Mouse (Mus musculus) embryo, embryonic 9.5 days (tissue): ENCODE data around the gene Cdk9.

Experiments
- DNase-seq: peaks from one replicate; pipeline ENCODE4 v3.0.0-alpha.2; 2017; ENCODE audit errors: extremely low spot score

Gene Cdk9

DNA sequence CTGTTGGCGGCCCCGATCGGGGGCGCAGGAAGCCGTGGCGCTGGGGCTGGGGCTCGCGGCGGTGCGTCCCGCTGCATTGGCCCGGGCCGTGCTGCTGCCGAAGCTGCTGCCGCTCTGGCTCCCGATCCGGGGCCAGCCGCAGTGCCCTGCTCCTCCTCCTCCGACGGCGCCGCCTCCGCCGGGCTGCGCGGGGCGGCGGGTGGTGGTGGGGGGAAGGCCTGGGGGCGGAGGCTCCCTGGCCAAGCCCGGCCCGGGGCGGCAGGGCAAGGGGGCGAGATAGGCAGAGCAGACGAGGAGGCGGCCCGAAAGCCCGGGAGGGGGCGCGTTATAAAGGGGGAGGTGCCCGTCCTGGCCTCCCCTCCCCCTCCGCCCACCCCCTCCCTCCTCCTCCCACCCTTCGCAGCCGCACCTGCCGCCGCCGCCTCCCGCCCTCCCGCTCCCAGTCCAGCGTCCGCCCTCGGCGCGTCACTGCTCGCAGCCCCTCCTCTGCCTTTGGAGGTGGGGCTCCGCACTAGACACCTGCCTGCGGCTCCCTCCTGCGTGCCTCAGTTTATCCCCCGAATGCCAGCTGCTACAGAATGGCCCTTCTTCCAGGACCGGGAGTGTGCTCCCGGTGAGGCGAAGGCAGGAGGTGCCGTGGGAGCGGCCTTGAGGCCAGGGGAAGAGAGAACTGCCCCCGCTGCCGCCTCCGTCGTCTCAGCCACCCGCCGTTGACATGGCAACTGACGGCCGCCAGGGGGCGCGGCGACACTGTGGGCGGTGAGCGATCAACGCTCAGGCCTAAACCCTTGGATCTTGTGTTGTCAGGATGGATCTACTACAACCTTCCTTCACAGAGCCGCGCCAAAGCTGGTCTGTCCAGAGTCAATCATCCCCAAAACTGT is at the start of gene Cdk9:
Cdk9 (minus strand) TSS at position 143 of the 884 bp plus-strand sequence.
- peak; percentile 94 for DNase-seq

DNA sequence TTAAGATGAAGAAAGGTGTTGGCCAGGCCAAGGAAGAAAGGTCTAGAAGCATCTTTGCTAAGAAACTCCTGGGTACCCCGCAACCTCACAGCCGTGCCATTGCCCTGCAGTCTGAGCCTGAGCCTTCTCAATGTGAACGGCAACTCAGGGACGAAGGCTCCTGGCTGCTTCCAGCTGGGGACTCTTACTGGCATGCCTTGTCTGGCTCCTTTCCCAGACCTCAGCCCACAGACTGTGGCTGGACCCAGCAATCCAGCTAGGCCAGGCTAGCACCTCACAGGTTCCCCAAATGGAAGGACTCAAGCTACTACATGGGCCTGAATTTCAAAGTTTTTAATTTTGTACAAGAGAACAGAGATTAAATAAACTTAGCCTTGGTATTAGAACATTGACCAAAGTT is 49.0 kb upstream of the Cdk9 start:
- no peak for DNase-seq

DNA sequence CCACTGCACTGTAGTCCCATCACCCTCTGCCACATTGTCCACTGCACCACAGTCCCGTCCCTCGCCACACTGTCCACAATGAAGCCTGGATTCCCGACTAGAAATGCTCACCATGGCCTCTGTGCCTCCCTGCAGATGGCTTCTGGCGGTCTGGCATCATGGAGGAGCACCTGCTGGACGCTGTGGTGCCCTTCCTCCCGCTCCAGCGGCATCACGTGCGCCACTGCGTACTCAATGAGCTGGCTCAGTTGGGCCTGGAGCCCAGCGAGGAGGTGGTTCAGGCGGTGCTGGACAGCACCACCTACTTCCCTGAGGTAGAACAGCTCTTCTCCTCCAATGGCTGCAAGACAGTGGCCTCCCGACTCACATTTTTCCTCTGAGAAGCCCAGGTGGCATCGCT is 48.5 kb upstream of the Cdk9 start:
- no peak for DNase-seq

DNA sequence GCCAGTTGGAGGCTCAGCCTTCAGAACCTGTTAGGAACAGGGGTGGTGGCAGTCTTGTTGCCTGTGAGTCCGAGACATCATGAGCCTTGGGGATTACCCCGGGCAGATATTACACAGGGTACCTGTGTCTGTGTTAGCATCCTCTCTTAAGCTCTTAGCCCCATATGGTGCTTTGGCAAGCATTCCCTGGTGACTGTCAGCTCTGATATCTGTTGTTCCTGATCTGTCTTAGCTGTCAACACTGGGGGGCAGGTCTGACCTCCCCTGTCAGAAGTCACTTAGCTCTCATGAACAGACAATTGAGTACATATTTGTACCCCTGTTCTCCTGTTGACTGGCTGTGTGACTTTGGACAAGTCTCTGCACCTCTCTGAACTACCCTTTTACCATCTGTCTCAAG is 46.1 kb upstream of the Cdk9 start:
- DNase-seq, result no peak

GRCm38 (mm10) chr2:32758503-32758902 is 45.6 kb upstream of the Cdk9 start:
- DNase-seq, result no peak

DNA sequence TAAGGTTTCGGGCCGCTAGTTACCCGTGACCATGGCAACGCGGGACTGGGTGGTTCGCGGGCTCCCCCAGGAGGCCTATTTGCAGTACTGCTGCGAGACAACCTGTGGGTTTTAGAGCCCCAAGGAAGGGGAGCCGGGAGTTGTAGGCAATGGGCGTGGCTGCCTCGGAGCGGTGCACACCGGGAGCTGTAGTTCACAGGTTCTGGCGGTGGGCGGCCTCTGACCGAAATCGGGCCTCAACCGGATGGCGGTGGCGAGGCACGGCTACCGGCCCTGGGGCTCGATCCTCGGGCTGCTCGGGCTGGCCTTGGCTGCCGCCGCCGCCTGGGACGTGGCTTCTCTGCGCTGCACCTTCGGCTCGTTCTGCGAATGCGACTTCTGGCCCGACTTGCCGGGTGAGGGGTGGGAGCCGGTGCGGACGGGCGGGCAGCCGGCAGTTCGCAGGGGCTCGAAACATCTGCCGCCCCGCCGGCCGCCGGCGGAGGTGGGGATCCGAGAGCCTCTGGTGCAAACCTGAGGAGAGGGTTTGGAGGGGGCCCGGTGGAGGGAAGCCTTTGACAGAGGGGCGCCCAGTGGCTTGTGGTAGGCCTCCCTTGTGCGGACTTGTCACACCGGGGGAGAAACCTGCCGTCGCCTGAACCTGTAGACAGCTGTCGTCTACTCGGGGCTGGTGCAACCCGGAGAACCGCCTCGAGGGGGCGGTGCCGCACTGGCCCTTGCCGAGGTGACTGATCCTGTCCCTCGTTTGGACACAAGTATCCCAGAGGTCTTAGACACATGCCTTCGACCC is 44.4 kb upstream of the Cdk9 start, which contains the start of gene Tor2a:
Tor2a (plus strand) TSS at position 179 of the 790 bp plus-strand sequence.
- DNase-seq, result peak; percentile 97

GRCm38 (mm10) chr2:32756674-32757055 is 43.8 kb upstream of the Cdk9 start:
- DNase-seq, result no peak

GRCm38 (mm10) chr2:32752181-32752580 is 39.3 kb upstream of the Cdk9 start:
- no peak for DNase-seq

DNA sequence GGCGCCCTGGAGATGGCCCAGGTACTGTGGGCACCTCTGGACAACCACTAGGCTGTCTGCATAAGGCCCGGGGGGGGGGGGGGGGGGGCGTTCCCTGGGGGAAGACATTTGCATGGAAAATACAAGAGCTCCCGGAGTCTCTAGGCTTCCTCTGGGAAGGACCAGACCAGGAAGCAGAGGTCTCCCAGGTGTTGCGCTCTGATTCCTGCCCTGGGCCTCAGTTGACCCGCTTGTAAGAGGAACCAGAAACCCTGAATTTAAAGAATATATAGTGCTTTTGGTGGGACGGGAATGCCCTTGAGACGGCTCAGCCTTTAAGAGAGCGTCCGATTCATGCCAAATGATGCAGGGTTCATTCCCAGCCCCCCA is 38.8 kb upstream of the Cdk9 start:
- DNase-seq, result no peak

DNA sequence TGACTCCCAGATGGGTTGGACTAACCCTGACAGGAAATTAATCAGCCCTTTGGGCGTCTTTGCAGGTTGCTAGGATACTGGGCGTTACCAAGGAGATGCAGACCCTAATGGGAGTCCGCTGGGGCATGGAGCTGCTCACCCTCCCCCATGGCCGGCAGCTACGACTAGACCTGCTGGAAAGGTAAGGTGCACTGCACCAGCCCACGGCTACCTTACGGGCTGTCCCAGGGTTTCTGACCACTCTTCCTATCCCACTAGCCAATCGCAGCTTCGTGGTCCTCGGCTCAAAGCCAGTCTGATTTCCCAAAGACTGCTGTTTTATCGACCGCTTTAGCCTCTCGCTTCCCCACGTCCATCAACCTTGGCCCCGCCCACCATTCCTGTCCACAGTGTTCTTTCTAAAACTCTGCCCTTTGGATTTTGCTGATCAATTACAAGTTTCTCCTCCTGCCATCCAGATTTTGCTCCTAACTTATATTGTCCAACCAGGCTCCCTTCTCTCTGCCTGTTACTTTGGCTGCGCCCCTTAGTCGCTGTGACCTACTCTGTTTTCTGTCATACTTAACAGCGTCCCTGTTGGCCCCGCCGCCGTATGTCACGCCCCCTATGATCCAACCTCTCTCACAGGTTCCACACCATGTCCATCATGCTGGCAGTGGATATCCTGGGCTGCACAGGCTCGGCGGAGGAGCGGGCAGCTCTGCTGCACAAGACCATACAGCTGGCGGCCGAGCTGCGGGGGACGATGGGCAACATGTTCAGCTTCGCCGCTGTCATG is 38.2 kb upstream of the Cdk9 start:
- DNase-seq, result peak; percentile 88

DNA sequence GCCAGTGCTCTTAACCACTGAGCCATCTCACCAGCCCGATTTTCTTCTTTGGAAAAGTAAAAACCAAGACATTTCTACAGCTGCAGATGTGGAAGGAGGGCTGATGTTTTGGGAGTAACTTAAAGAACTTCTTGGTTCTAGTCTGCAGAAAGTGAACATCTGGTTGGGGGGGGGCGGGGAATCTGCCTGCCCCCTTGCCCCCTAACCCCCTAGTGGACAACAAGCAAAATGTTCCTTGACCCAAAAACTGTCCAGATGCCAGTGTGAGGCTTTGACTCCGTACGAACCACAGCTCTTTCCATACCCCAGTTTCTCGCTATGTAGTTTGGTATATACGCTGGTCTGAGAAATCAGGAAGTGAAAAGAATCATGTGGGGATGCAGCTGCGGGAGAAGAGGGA is 37.3 kb upstream of the Cdk9 start:
- no peak for DNase-seq

DNA sequence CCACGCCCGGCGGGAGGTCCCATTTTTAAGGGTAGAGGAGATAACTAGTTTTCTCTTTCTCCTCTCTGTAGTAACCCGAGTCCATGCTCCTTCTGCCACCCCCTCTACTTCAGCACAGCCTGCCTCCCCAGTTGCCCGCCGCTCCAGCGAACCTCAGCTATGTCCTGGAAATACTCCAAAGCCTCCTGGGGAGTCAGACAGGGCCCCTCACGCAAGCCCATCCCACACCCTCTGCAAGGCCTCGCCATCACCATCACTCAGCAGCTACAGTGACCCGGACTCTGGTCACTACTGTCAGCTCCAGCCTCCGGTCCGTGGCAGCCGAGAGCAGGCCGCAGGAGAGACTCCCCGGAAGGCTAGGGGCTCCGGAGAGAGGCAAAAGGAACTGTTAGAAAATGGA is 36.2 kb upstream of the Cdk9 start:
- no peak for DNase-seq

- no peak for DNase-seq
Measured at GRCm38 (mm10) chr2:32744272-32744982, 31.6 kb upstream of the Cdk9 start.

GRCm38 (mm10) chr2:32742173-32742531 is 29.3 kb upstream of the Cdk9 start:
- peak; percentile 62 for DNase-seq

GRCm38 (mm10) chr2:32741273-32742172 is 28.6 kb upstream of the Cdk9 start:
- peak; percentile 57 for DNase-seq

- DNase-seq, result no peak
Measured at GRCm38 (mm10) chr2:32740916-32741272, 28.0 kb upstream of the Cdk9 start, which contains the start of gene 6330409D20Rik. Gene 6330409D20Rik (minus strand): TSS chr2:32741016.

GRCm38 (mm10) chr2:32739311-32739710 is 26.4 kb upstream of the Cdk9 start:
- no peak for DNase-seq

DNA sequence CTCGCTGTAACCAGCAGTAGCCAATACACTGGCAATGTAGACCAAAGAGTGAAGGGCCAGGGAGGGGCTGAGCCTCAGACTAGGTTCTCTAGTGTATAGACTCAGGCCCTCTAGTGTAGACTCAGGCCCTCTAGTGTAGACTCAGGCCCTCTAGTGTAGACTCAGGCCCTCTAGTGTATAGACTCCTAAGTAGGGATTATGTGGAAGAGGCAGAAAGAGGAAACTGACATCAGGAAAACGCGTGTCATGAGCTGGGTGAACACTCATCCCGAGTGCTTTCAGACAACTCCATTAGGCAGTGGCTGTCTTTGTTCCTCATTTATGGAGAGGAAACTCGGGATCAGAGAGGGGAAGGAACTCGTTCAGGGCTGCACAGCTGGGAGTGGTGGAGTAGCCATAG is 24.1 kb upstream of the Cdk9 start:
- no peak for DNase-seq

DNA sequence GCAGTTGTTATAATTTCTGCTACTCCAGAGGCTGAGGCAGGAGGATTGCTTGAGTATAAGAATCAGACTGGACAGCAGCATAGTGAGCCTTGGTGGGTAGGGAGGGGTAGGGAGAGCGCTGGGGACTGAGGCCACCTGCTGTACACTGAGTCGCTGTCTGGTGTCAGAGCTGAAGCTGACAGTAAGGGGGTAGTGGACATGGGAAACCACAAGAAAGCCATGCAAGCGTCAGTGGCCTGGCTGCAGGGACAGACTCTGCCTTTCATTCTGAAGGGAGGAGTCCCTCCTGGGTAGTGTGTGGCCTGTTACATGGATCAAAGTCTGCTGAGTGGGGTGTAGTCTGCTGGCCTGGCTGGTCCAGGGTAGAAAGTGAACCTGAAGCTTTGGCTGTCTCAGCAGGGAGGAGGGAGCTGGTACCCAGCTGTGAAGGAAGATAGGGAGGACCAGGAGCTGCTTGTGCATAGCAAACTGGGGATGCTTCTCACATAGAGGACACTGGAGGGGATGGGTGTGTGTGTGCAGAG is 23.5 kb upstream of the Cdk9 start:
- DNase-seq, result no peak

DNA sequence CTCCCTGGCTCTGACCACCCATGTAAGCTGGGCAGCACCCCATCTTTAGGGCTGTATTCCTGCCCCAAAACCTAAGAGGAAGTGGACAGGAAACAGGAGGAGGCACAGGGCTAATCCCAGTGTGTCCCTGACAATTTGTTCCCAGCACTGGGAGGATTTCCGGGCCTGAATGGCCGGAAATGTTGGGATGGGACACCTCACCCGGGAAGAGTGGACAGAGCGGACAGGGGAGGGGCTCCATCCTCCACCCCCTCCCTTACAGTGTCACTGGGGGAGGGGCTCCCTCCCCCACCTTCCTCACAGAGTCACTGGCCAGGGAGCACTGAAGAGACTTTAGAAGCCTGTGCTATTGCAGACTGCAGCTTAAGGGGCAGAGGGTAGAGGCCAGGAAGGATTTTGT is 22.1 kb upstream of the Cdk9 start:
- DNase-seq, result no peak
